Mouse (Mus musculus): ENCODE measurements around the gene Tmem175.

The Tmem175 gene

GRCm38 (mm10) chr5:108653341-108653740 lies 23.8 kb downstream of the Tmem175 start:
- in situ Hi-C loops (cut with MboI, MseI) = loop anchor here (25.0 kb wide), 1 partner anchor 1391 kb away; no protein-coding TSS in a partner anchor

- in situ Hi-C loops (cut with MboI, MseI) = loop anchor here (25.0 kb wide), 1 partner anchor 1392 kb away; no protein-coding TSS in a partner anchor
Observed at GRCm38 (mm10) chr5:108654444-108654990, 24.9 kb downstream of the Tmem175 start.

DNA sequence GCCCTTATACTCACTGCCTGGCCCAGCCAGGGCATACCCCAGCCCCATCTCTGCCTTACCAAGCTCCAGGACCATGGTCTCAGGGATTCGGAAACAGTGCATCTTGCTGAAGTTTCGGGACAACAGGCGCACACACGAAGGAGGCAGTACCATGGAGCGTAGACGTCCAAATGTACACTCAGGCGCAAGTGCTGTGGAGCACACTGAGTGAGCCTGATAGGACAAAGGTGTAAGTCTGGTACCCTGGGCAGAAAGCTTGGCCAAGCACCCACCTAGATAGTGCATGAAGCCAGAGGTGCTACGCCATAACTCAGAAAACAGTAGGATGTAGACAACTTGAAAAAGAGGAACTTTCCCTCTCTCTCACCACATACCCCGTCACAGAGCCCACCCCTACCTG lies 25.8 kb downstream of the Tmem175 start:
- in situ Hi-C loops (cut with MboI, MseI) = loop anchor here (25.0 kb wide), 1 partner anchor 1393 kb away; no protein-coding TSS in a partner anchor

- in situ Hi-C loops (cut with MboI, MseI) = loop anchor here (25.0 kb wide), 1 partner anchor 1394 kb away; no protein-coding TSS in a partner anchor
Observed at GRCm38 (mm10) chr5:108655891-108656650, 26.5 kb downstream of the Tmem175 start.

GRCm38 (mm10) chr5:108657406-108657805 lies 27.8 kb downstream of the Tmem175 start:
- in situ Hi-C loops (cut with MboI, MseI) = loop anchor here (25.0 kb wide), 1 partner anchor 1395 kb away; no protein-coding TSS in a partner anchor

DNA sequence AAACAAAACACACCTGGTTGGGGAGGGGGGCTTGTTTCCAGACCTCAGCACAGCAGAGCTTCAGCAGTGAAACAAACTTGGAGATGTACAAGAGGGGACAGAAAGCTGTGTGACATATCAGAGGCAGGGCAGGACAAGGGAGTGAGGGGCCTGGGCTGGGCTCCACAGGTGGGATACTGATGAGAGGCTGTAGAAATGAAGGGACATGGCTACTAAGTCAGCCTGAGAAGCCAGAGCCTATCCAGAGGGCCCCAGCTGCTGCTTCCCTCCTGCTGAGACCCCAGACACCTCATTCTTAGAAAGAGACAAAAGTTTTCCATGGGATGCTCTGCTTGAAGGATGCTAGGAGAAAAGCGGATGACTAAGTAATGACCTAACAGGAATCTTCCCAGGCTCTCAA lies 29.0 kb downstream of the Tmem175 start:
- in situ Hi-C loops (cut with MboI, MseI) = loop anchor here (25.0 kb wide), 1 partner anchor 1396 kb away; no protein-coding TSS in a partner anchor

- in situ Hi-C loops (cut with MboI, MseI) = loop anchor here (25.0 kb wide), 1 partner anchor 1398 kb away; no protein-coding TSS in a partner anchor
Observed at GRCm38 (mm10) chr5:108659698-108660631, 30.4 kb downstream of the Tmem175 start, which contains the start of gene Idua. Gene Idua, plus strand, starts transcription at chr5:108660331.

DNA sequence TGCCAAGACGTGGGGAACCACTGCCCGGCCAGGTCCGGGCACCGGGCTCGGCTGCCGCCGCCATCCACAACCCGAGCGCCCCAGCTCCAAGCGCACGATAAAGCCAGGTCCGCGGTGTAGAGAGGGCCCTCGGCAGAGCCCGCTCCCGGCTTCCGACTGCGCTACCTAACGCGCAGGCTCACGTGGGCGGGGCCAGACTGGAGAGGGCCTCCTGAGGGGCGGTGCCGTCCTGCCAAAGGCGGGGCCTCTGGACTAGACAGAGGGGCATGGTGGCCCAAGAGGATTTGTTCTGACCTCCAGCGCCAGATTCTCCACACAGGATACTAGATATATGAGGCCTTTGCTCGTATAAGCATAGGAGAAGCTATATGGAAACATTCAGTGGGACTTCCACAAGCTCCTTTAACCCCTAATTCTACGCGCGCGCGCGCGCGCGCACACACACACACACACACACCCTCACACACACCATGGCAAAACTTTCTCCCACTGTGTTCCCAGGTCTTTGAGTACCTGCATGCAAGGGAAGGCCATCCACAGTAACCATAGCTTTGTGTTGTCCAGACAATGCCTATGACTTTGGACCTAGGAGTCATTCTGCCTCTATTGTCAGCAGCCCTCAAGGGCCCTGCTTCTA lies 31.2 kb downstream of the Tmem175 start:
- in situ Hi-C loops (cut with MboI, MseI) = loop anchor here (25.0 kb wide), 1 partner anchor 1398 kb away; no protein-coding TSS in a partner anchor

- in situ Hi-C loops (cut with MboI, MseI) = loop anchor here (25.0 kb wide), 1 partner anchor 1400 kb away; no protein-coding TSS in a partner anchor
Observed at GRCm38 (mm10) chr5:108662772-108663171, 33.2 kb downstream of the Tmem175 start.

DNA sequence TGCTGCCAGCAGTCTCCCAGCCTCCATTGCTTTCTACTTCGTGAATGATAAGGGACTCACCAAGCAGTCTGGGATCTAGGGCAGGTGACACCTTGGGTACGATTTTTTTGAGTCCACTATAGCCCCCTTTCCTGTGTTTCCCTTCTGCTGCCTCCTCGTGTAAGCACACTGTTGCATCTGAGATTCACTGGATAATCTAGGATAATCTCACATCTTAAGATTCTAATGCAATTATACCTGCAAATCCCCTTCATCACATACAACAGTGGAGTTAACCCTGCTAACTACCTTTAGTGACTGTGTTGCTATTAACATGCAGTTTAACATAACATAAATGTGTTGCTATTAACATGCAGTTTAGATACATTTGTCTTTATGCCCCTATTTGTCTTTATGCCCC lies 35.5 kb downstream of the Tmem175 start:
- in situ Hi-C loops (cut with MboI, MseI) = loop anchor here (25.0 kb wide), 1 partner anchor 1403 kb away; no protein-coding TSS in a partner anchor

GRCm38 (mm10) chr5:108667370-108667769 lies 37.8 kb downstream of the Tmem175 start:
- in situ Hi-C loops (cut with MboI, MseI) = loop anchor here (25.0 kb wide), 1 partner anchor 1405 kb away; no protein-coding TSS in a partner anchor

GRCm38 (mm10) chr5:108668387-108668932 lies 38.9 kb downstream of the Tmem175 start:
- in situ Hi-C loops (cut with MboI, MseI) = loop anchor here (25.0 kb wide), 1 partner anchor 1406 kb away; no protein-coding TSS in a partner anchor

DNA sequence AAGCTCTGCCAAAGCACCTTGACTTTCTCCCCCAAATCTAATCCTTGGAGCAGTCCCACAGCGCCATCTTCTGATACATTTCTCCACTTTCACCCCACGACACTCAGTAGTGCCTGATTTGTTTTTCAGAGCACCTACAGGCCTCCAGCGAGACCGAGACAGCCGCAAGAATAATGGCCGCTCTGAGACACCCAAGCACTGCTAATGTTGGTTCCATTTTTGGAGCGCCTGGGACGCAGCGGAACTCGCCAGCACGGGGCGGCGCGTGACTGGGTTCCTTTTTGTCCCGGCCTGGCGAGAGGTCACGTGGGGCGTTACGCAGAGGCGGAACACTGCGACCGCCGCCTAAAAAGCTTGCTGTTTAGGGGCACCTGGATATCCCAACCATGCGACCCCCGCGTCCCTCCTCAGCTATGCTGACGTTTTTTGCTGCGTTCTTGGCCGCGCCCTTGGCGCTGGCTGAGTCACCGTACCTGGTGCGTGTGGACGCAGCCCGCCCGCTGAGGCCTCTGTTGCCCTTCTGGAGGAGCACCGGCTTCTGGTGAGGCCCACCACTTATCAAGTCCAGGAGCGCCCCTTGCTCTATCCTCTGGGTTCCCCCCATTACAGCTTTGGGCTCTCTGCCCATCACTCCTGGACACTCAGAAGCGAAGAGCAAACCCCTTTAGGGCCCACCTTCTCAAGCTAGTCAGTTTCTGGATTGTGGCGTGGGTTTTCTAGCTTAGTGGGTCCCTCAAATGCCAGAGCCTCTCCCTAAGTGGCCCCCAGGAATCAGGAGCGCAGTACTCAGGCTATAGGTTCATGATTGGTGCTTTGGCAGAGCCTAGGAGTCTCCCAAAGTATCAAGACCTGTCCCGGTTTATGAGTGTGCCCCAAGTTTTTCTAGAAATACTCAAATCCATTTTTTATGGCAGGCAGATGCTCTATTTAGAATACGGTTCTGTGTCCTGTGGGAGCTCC lies 39.7 kb downstream of the Tmem175 start, which contains the start of gene Dgkq:
Dgkq (minus strand) TSS at position 696 of the 960 bp plus-strand sequence.
- in situ Hi-C loops (cut with MboI, MseI) = loop anchor here (25.0 kb wide), 1 partner anchor 1407 kb away; no protein-coding TSS in a partner anchor

GRCm38 (mm10) chr5:108669986-108670385 lies 40.4 kb downstream of the Tmem175 start:
- in situ Hi-C loops (cut with MboI, MseI) = loop anchor here (10.0 to 25.0 kb wide), 2 partner anchors 205 to 1408 kb away; partner anchors contain the start of gene Pcgf3

GRCm38 (mm10) chr5:108670785-108671184 lies 41.2 kb downstream of the Tmem175 start:
- in situ Hi-C loops (cut with MboI, MseI) = loop anchor here (10.0 to 25.0 kb wide), 2 partner anchors 206 to 1408 kb away; partner anchors contain the start of gene Pcgf3

GRCm38 (mm10) chr5:108671757-108672156 lies 42.2 kb downstream of the Tmem175 start:
- in situ Hi-C loops (cut with MboI, MseI) = loop anchor here (10.0 to 25.0 kb wide), 2 partner anchors 207 to 1409 kb away; partner anchors contain the start of gene Pcgf3

DNA sequence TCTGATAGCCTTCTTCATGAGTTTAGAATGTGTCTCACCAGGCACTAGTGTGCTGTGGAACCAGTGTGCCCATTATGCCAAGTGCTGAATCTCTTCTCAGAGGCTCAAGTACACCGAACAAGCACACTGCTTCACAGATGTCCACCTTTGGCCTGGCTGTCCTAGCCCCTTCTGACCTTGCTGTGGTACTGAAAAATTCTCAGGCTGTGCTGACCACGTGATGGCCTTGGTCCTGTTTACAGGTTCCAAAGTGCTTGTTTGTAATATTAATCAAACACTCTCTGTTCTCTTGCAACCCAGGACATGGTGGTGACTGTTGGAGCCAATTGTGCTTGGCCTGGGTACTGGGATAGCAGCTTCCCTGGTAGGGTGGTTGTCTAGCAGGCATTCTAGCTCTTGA lies 45.1 kb downstream of the Tmem175 start:
- in situ Hi-C loops (cut with MboI, MseI) = loop anchor here (10.0 to 25.0 kb wide), 2 partner anchors 210 to 1412 kb away; partner anchors contain the start of gene Pcgf3

GRCm38 (mm10) chr5:108675251-108675816 lies 45.8 kb downstream of the Tmem175 start, which contains the start of gene Slc26a1:
Gene Slc26a1, minus strand, starts transcription at chr5:108675569.
- in situ Hi-C loops (cut with MboI, MseI) = loop anchor here (10.0 kb wide), 1 partner anchor 211 kb away; the partner anchor contains the start of gene Pcgf3

Measured in T-helper 2 cell (primary cell).